Mouse (Mus musculus) heart, embryonic 11.5 days (tissue): Measurements from ENCODE around the gene Cux1. TPM values are rescaled to one million over a fixed set of nuclear protein-coding genes. Genes with fewer than 3 reads are reported as not detected.

Experiments
- ATAC-seq: fragments of 200-750 bp; cut with Nextera tagmentation; replicated peaks from 2 replicates; pipeline ENCODE4 v1.8.0; 2017; ENCODE audit warnings: moderate library complexity; ENCODE audit not compliant: insufficient number of reproducible peaks, low FRiP score, low TSS enrichment
- H3K27ac ChIP-seq: fragments of 300-500 bp; sonication (generic); 2 replicates; pipeline ENCODE4 v1.5.1; 2014; ENCODE audit warnings: mild to moderate bottlenecking, low read depth, low read length
- H3K27me3 ChIP-seq: fragments of 300-500 bp; sonication (generic); 2 replicates; pipeline ENCODE4 v1.6.1; 2014; ENCODE audit warnings: mild to moderate bottlenecking, low read length, mixed read lengths; ENCODE audit not compliant: control insufficient read depth, insufficient read depth
- H3K36me3 ChIP-seq: fragments of 300-500 bp; sonication (generic); 2 replicates; pipeline ENCODE4 v1.6.1; 2014; ENCODE audit warnings: mild to moderate bottlenecking, low read length, moderate library complexity, mixed read lengths; ENCODE audit not compliant: control insufficient read depth, insufficient read depth
- H3K4me1 ChIP-seq: fragments of 300-500 bp; sonication (generic); 2 replicates; pipeline ENCODE4 v1.6.1; 2014; ENCODE audit warnings: low read length; ENCODE audit not compliant: control insufficient read depth, insufficient read depth
- H3K4me2 ChIP-seq: fragments of 300-500 bp; sonication (generic); 2 replicates; pipeline ENCODE4 v1.6.1; 2014; ENCODE audit warnings: mild to moderate bottlenecking, moderate library complexity
- H3K4me3 ChIP-seq: fragments of 300-500 bp; sonication (generic); 2 replicates; pipeline ENCODE4 v1.5.1; 2014; ENCODE audit warnings: low read depth, low read length
- H3K9ac ChIP-seq: fragments of 300-500 bp; sonication (generic); 2 replicates; pipeline ENCODE4 v1.6.1; 2014; ENCODE audit warnings: mild to moderate bottlenecking, low read depth, low read length, moderate library complexity
- H3K9me3 ChIP-seq: fragments of 300-500 bp; sonication (generic); replicated peaks from 2 replicates; pipeline ENCODE4 v1.6.1; 2016; ENCODE audit warnings: low read length; ENCODE audit not compliant: control insufficient read depth
- WGBS: fragments of 180-500 bp; shearing (Covaris S2); extraction: QIAGEN DNeasy Blood & Tissue Kit; methylation state at CpG from one replicate; pipeline ENCODE4 v1.1.7; 2014; ENCODE audit not compliant: insufficient replicate concordance; 5-methylcytosine and 5-hydroxymethylcytosine counted together
- polyA plus RNA-seq: library from polyadenylated mRNA; unstranded; fragments of >200 nt; fragmentation: Nextera tagmentation; extraction: Ambion mirVana; gene quantifications from 2 replicates; pipeline ENCODE4 v1.2.1, GENCODE M21; 2014

Gene Cux1
- polyA plus RNA-seq, 1 experiment from 2014 or later, result 67.5 TPM

DNA sequence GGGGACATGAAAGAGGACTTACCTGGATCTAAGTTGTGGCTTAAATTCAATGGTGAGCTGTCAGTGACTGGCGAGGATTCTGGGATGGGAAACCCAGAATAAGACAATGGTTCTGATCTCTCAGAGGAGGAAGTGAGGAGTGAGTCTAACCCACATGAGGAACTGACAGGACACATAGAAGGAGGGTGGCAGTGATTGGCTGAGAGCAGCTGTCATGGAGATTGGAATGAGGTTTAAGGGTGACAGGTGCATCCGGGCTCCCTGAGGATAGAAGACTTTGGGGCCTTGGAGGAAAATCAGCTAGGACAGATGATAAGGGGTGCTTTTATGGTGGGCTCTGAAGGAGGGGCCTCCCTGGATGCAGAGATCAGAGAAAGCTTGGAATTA, 320.8 kb downstream of the Cux1 start, which contains the start of gene Sh2b2:
Gene Sh2b2 (minus strand): TSS at position 105 of the 387 bp plus-strand sequence.
- no peak within 1 kb of the TSS for H3K27ac ChIP-seq

DNA sequence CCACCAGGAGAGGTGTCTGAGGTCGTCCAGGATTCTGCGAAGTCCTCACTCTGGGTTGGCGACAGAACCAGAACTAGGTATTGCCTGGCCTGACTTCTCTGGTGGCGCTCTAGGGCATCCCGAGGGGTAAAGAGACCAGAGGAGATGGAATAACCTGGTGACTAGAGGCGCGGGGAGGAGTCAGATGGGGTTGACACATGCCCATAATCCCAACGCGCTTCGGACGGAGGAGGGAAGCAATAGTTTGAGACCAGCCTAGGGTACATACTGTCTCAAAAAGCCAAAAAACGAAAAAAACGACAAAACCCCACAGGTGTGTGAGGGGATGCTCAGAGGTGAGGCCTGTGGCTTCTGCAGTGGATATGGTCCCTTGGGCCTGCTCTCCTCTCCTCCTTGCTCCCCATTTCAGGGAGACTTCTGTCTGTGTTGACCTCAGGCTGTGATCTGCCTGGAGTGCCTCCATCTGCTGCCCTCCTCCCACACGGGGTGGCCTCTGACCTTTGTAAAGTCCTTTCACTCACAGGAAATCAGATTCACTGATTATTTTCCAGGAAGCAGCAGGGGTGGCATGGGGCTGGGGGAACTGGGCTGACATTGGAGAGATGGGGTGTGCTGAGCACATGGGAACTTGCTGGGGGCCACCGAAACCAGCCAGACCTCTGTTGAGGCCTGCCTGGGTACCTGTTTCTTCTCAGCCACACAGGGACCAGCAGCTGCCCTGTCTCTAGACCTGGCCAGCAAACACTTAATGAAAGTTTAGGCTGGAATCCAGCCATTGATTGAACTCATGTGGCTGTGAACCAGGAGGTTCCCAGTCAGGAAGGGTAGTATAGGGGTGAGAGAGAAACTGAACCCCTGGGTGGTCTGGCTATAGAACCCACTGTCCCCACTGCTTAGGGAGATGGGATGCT, 321.5 kb downstream of the Cux1 start:
- 0 out of 2 replicates have a peak, but pooled peaks cover 3% of the 10 kb centered on the region for H3K36me3 ChIP-seq
- H3K27me3 ChIP-seq, result peaks cover 14% of the 10 kb centered on the region
- H3K4me3 ChIP-seq, result peak overlapping the region; percentile 63
- no peak for ATAC-seq
- WGBS, result 11% methylated on average over 15 of the region's 15 CpGs
- H3K4me2 ChIP-seq, result peak overlapping the region; percentile 97
- no peak overlapping the region for H3K9ac ChIP-seq
- H3K27ac ChIP-seq, result no peak overlapping the region
- H3K9me3 ChIP-seq, result no peaks in the 10 kb centered on the region
- peaks cover 9% of the 10 kb centered on the region; the same call in 1 of the 2 replicates for H3K4me1 ChIP-seq

More for the DNA sequence above, 320.8 kb downstream of the Cux1 start, which contains the start of gene Sh2b2:
- Histone ChIP-seq H3K9ac (no peak within 1 kb of the TSS), H3K4me2 (peak within 1 kb of the TSS; percentile 97), H3K4me3 (peak within 1 kb of the TSS; percentile 63), H3K4me1 (peaks cover 9% of the 10 kb centered on the region; the same call in 1 of the 2 replicates), H3K9me3 (no peaks in the 10 kb centered on the region), H3K27me3 (peaks cover 14% of the 10 kb centered on the region), H3K36me3 (0 out of 2 replicates have a peak, but pooled peaks cover 3% of the 10 kb centered on the region)
- ATAC-seq, result no peak
- 66% methylated on average over 2 of the region's 2 CpGs for whole genome bisulfite sequencing

DNA sequence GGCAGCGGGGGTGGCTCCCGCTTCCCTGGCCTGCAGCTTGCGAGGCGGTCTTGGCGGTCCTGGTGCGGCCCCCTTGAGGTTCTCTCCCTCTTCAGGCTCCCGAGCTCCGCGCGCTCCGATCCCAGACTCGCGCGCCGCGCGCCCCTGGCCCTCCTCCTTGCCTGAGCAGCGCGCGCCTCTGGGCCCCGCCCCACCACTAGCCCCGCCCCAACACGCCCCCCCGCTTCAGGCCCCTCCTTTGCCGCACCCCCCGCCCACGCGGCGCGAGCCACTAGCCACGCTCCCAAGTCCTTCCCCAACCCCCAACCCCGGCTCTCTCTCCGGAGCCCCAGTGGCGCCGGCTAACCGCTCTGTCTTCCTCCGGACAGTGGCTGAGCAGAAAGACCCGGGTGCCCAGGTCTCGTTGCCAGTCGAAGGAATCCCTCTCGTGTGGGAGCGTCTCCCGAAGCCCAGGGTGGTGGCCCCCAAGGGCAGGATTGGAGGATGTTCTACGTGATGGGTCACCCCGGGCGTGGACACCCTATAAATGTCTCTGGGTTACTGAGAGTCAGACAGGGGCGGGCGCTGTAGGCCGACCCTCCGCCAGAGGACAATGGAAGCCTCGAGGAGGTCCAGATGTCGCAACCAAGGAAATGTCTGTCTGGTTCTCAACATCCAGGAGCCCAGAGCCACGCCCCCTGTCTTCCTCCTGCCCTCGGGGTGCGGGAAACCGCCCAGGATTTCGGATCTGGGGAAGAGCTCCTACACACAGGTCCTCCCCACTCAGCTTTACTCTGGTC, 322.3 kb downstream of the Cux1 start:
- H3K4me3 ChIP-seq, result peak overlapping the region; percentile 63
- H3K9me3 ChIP-seq, result no peaks in the 10 kb centered on the region
- H3K36me3 ChIP-seq, result no peaks in the 10 kb centered on the region
- WGBS, result under 1% methylated on average over 51 of the region's 57 CpGs
- H3K27me3 ChIP-seq, result peaks cover 16% of the 10 kb centered on the region
- no peak overlapping the region for H3K27ac ChIP-seq
- peak; percentile 71 for ATAC-seq
- peaks cover 9% of the 10 kb centered on the region; the same call in 1 of the 2 replicates for H3K4me1 ChIP-seq
- peak overlapping the region; percentile 97 for H3K4me2 ChIP-seq
- peak overlapping the region; percentile 66 for H3K9ac ChIP-seq

DNA sequence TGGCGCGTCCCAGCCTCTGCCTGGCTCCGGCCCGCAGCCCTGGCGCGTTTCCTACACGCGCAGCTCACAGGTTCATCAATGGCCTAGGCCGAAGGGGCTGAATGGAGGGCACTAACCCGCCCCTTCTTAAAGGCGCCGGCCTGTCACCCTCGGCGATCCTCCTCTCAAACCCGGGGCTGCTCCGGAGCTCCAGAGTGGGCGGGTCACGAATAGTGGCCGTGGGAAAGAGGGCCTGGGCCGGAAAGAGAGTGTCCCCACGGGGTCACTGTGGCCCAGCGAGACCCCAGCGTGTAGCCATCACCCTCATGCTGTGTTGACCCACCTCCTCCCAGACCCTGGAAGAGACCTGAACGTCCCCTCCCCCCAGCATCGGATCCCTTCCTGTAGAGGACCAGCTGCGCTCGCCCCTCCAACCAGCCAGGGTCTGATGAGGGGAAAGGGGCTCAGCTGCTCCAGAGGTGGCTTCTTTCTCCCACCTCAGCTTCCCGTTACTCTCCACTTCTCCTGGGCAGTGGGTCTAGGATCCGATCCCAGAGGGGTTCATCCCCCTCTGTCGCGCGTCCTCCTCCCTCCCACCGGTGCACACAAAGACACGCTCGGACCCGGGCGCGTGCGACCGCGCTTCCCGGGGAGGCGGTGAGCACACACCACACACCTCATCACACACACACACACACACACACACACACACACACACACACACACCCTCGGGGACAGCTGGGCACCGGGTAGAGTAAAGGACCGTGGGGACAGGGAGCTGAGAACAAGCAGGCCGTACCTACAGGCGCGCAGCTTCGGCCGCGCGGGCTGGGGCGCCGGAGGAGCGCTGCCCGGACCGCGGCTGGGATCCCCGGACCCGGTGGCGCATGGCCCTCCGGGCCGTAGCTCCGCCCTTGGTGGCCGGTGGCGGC, 323.2 kb downstream of the Cux1 start:
- Histone ChIP-seq H3K9me3 (no peaks in the 10 kb centered on the region), H3K36me3 (no peaks in the 10 kb centered on the region), H3K27ac (no peak overlapping the region), H3K27me3 (peaks cover 16% of the 10 kb centered on the region), H3K9ac (peak overlapping the region; percentile 50), H3K4me3 (peak overlapping the region; percentile 63), H3K4me1 (peaks cover 9% of the 10 kb centered on the region; the same call in 1 of the 2 replicates), H3K4me2 (peak overlapping the region; percentile 97)
- WGBS, result 0% methylated on average over 48 of the region's 67 CpGs
- peak; percentile 20; the same call in 1 of the 2 replicates for ATAC-seq

DNA sequence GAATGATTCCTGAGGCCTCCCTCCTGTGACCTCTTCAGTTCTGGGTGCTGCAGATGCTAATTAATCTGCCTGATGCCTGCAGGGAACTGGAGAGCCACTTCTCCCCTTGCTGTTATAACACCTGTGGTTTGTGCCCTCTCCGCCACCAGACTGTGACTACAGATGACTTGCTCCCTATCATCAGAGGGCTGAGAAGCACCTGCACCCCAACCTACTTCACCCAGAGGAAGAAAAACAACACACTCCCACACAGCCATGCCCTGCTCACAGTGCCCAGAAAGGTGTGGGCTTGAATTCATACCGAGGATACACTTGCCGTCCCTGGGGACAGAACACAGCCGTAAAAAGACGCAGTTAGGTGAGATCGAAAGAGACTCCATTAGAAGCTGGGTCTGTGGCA, 326.1 kb downstream of the Cux1 start:
- Histone ChIP-seq H3K4me1 (peaks cover 14% of the 10 kb centered on the region), H3K36me3 (no peaks in the 10 kb centered on the region), H3K27me3 (peaks cover 43% of the 10 kb centered on the region), H3K27ac (no peak overlapping the region), H3K4me3 (no peak overlapping the region), H3K9me3 (no peaks in the 10 kb centered on the region), H3K9ac (no peak overlapping the region), H3K4me2 (no peak overlapping the region)
- 74% methylated on average over 6 of the region's 6 CpGs for WGBS
- ATAC-seq, result no peak

DNA sequence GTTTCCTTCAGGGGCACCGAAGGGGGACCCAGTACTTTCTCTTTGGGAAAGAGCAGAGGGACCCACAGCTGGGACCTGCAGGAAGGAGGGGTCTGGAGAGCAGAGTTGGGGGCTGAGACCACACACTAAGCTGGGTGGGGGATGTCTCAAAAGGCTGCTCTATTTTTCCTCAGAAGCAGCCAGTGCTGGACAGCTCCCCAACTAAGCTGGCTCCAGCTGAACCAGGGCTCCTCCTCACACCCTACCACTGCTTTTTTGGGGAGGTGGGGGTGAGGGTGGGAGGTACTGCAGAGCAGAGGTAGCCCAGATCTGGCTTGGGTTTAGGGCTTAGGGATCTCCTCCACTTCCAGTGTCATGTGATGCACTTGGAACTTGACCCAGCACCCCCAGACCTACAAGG, 326.9 kb downstream of the Cux1 start:
- no peak overlapping the region for H3K4me3 ChIP-seq
- H3K4me2 ChIP-seq, result no peak overlapping the region
- ATAC-seq, result no peak
- WGBS, result 52% methylated on average over 1 of the region's 1 CpGs
- peaks cover 13% of the 10 kb centered on the region for H3K4me1 ChIP-seq
- H3K27me3 ChIP-seq, result peaks cover 49% of the 10 kb centered on the region
- H3K9ac ChIP-seq, result no peak overlapping the region
- no peak overlapping the region for H3K27ac ChIP-seq
- no peaks in the 10 kb centered on the region for H3K9me3 ChIP-seq
- H3K36me3 ChIP-seq, result no peaks in the 10 kb centered on the region

DNA sequence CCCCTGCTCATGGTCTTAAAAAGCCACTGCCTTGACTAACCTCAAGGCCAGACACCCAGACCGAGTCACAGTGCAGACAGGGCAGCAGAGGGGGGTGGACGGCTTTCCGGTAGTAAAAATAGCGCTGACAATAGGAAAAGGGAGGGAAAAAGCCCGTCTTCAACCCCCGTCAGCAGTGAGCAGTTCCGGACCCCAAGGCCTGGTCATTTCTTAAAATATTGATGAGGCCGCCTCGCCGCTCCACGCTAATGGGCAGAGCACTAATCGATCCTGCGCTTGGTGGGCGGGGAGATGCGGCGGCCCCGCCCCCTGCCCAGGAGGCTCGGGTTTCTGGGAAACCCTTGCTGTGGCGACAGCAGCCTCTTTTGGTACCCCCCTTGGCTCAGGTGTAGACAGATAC, 329.7 kb downstream of the Cux1 start:
- peak overlapping the region; percentile 40; the same call in 1 of the 2 replicates for H3K9ac ChIP-seq
- no peak overlapping the region for H3K27ac ChIP-seq
- H3K4me3 ChIP-seq, result peak overlapping the region; percentile 34
- ATAC-seq, result no peak
- H3K36me3 ChIP-seq, result no peaks in the 10 kb centered on the region
- no peaks in the 10 kb centered on the region for H3K9me3 ChIP-seq
- peaks cover 53% of the 10 kb centered on the region for H3K27me3 ChIP-seq
- H3K4me2 ChIP-seq, result peak overlapping the region; percentile 69
- WGBS, result 0% methylated on average over 19 of the region's 19 CpGs
- H3K4me1 ChIP-seq, result peaks cover 5% of the 10 kb centered on the region
